Mouse (Mus musculus): ENCODE data around the gene Gla.

Gla gene

DNA sequence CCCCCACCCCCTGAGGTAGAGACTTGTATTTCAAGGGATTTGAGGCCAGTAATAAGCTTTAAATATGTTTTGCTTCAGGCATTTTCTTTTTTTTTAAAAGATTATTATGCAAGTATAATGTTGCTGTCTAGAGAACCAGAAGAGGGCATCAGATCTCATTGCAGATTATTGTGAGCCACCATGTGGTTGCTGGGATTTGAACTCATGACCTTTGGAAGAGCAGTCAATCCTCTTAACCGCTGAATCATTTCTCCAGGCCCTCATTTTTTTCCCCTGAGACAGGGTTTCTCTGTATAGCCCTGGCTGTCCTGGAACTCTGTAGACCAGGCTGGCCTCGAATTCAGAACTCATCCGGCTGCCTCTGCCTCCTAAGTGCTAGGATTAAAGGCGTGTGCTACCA lies 12.7 kb downstream of the Gla start:
- no peak for DNase-seq (ENCODE audit: low read depth)

DNA sequence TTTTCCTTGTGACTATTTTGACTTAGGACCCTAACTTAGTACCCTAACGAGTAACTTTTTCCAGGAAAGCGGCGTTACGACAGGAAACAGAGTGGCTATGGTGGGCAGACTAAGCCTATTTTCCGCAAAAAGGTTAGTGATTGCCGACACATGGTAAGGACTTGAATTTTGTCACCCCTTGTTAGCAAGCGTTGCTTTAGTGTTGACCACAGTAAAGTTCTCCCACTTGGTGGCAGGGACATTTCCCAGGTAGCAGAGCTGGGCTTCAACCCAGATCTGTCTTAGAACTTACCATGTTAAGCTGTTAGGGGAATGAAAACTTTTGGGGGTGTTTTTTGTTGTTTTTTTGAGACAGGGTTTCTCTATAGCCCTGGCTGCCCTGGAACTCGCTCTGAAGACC lies 14.5 kb downstream of the Gla start:
- DNase-seq (ENCODE audit: low read depth), result no peak

DNA sequence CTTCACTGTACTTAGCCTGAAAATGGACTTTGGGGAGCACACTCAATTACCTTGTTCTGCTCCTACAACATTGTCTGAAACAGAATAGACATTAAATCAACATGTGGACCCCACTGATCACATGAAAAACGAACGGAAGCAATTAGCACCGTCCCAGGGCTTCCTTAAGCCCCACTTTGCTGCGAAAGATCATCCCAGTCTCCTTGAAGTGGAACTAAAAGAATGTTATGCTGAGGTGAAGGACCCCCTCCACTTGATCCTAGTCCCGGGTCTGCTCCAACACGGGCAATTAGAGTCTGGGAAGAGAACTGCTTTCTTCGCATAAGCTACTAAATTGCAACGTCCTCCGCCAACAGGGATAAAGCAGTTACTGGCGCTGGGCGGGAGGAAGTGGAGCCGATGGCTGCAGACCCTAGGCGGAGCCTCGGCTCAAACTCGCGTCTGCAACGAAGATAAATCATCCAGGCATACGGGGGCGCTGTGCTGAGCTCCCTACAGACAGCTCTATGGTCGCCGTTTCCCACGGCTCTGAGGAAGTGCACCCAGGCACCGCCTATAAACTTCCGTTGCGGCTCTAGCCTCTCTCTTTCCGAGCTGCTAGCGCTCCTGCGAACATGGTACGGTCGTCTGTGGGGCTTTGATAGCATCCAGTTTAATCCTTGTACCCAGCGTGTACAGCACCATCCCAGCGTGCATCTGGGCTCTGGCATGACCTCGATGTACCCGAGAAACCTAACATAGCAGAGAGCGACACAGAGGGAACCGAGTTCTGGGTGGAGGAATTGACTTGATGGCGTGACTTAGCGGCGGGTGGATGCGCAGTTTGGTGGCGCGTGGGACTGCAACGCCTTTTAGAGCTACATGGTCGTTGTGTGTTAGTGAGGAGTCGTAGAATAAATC lies 15.6 kb downstream of the Gla start, which contains the start of gene Rpl36a:
Gene Rpl36a (plus strand): TSS at position 552 of the 900 bp plus-strand sequence.
- peak; percentile 95 for DNase-seq (ENCODE audit: low read depth)

DNA sequence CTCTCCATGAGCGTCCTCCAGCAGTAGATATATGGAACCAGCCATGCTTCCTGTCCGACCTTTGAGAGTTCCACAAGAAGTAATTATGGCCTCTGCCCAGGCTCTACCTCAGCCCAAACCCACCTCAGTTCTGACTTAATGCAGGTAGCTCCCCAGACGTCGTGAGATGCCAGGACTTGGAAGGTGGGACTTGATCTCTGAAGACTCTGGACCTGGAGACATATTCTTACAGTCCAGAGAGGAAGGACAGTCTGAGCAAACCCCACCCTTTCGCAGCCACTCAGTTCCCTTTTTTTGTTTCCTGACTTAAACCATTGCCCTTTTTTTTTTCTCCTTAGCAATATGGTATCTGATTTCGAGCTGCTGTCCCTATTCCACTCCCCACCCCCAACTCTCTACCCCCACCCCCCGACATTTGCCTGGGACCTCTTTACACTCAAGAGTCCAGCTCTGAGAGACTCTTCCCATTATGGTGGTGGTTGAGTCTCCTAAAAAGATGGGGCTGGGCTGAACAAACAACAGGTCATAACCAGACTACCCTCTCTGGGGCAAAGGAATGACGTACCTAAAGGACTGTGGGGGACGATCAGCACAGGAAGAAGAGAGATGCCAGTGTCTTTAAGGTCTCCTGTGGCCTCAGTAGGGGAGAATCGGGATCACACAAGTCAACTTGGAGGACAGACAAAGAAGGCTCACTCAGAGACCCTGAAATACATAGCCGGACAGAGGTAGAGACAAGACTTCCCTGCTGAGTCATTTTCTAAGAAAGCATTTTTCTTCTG lies 17.8 kb downstream of the Gla start, which contains the start of gene Btk:
Gene Btk (minus strand): TSS at position 683 of the 782 bp plus-strand sequence.
- peak; percentile 77 for DNase-seq (ENCODE audit: low read depth)

DNA sequence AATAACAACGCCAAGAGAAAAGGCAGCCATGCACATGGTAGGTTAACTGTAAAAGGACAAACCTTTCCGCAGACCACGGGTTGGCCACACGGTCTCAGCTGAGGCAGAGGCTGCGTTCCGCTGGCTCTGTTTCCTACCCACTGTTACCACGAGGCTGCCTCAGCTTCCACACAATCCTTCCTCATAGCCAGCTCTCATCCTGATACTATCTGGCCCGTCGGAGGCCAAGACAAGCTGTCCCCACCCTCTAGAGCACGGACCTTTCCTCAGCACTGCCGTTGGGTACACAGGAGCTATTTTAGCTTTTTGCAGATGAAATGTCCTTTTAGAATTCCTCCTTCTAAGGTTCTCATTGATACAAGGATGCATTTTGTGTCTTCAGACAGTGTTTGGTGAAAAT lies 18.7 kb downstream of the Gla start:
- DNase-seq (ENCODE audit: low read depth), result peak; percentile 44

DNA sequence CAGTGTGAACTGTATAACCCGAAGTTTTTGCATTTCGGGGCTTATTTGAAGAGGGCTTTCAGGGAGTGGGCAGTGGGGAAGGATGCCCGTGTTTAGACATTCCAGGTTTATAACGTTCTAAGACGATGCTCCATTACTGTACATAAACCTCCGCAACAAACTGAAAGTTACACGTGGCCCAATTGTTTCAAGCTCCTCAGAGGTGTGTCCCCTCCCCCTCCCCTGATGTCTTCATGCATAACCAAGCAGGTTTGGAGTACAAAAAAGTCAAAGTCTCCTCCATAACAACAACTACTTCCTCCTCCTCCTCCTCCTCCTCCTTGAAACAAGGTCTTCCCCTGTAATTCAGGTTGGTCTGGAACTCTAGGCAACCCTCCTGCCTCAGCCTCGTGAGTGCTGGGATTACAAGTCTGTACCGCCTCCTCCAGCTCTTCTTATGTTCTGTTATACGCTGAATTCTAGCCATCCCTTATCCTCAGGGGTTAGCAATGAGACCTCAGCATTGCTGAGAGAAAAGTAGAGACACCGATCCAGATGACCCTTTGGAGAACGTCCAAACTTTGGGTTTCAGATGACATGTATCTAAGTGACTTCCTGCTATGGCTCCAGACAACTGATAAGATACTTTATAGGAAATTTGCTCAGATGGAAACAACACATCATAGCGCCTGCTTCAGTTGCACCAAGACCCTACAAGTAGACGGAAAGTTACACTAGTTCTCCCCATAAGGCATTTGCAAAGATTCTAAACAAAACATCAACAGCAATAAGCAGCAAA lies 20.2 kb downstream of the Gla start:
- DNase-seq (ENCODE audit: low read depth), result peak; percentile 63

DNA sequence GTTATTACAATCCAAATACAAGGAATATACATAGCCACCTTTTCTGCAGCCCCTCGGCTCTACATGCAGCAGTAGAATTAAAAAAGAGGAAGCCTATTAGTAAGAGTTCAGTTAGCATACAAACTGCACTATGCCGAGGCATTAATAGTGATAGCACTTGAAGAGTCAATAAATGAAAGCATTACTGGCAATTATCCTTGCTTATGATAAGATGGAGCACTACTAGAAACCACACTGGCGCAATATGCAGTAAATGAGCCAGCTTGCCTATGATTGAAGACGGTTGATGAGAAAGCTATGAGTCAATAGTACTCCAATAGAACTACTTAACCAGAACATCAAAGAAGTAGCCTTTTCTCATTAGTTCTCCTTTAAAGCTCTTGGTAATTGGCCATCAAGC lies 23.0 kb downstream of the Gla start:
- DNase-seq (ENCODE audit: low read depth), result no peak

DNA sequence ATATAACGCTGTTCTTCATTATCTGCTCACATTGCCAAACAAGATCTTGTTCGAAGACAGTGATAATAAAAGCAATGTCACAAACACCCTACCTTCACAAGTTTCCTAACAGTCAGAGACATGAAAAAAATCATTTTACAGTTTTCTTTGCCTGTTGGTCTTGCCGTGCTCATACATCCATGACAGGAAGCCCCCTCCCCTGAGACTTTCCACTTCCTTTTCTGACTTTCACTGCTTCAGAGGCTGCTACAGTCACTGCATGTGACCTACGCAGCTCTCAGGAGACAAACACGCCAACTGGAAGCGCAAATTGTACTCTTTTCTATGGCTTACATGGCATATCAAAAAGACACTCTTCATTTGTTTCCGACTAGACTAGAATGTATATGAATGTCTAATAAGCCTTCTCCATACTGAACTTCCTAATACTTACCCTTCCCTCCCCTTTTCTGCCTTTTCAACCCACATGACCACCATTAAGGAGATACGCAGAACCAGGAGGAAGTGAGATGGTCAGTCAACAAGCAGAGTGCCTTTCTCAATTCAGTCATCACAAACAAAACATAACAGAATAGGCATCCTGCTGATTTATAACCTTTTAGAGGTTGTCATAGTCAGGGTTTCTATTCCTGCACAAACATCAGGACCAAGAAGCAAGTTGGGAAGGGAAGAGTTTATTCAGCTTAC lies 34.2 kb downstream of the Gla start:
- DNase-seq (ENCODE audit: low read depth), result no peak

DNA sequence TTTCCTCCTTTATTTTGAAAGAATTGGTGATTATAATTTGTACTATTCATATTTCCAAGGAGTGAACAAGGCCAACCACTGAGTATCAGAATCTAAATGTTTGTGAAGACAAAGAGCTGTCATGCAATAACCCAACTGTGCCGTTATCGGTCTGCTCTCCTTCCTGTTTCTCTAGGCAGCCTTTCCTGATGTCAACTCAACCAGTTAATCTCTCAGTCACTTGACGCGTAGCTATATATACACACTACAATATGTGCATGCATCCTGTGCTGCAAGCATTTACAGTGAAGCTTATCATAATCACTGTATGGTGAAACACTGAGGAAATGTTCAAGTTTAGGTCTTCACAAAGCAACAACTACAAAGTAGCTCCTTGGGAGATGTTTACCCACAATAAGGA lies 36.6 kb downstream of the Gla start:
- DNase-seq (ENCODE audit: low read depth), result peak; percentile 82

DNA sequence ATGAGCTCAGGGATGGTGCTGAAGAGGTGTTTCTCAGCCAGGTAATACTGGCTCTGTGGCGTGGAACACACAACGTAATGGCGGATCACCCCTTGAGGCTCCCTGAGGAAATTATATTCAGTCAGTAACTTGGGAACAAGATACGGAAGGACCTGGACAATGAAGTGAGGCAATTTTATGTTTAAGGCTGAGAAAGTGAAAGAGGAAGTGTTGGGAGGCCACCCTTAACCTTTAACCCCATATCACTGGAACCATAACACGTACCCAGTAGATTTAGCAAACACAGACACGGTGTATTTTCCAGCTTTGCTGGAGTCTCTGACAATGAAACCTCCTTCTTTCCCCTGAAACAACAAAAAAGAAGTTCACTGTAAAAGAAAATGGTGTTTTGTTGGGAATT lies 46.5 kb downstream of the Gla start:
- DNase-seq (ENCODE audit: low read depth), result no peak

DNA sequence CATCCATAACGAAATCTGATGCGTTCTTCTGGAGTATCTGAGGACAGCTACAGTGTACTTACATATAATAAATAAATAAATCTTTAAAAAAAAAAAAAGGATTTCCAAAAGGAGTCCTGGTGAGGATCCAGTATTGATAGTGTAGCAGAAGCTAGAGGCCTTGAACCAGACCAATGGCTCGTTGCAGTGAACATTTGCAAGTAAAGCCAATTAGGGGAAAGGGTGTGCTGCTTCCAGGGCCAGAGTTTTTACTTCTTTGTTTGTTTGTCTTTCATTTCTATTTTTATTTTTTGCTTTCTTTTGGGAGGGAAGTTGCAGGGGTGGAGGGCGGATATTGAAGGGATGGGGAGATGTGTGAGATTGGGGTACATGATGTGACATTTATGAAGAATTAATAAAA lies 47.6 kb downstream of the Gla start:
- DNase-seq (ENCODE audit: low read depth), result no peak

DNA sequence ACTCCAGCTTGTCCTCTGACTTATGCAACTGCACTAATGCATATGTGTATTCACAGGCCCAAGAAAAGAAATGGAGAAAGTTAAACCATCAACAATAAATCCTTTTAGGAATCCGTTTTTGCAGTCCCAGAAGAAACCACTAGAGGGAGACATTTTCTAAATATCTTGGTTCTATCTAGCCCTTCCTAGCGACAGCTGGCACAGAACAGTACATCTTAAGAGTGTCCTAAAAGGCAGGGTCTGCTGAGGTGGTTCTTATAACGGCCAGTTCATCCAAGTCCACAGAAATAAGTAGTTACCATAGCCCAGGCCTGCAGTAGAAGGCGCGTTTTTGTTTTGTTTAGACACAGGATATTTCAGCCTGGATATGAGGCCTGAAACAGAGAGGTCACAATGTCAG lies 50.0 kb downstream of the Gla start:
- DNase-seq (ENCODE audit: low read depth), result peak; percentile 67

DNA sequence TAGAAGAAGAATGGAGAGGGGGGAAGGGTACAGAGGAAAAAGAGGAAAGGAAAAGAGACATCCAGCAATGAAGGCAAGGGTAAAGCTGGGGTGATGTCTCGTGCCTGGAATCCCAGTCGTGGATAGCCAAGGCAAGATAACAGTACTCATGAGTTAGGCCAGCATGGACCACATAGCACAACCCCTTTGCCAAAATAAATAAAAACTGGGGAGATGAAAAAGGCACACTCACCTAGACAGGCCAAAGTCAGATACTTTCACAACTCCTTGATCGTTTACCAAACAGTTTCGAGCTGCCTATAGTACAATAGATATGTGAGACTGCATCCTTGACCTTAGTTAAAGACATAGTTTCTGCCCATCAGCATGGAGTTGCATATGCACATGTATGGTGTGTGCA lies 53.6 kb downstream of the Gla start:
- DNase-seq (ENCODE audit: low read depth), result no peak

DNA sequence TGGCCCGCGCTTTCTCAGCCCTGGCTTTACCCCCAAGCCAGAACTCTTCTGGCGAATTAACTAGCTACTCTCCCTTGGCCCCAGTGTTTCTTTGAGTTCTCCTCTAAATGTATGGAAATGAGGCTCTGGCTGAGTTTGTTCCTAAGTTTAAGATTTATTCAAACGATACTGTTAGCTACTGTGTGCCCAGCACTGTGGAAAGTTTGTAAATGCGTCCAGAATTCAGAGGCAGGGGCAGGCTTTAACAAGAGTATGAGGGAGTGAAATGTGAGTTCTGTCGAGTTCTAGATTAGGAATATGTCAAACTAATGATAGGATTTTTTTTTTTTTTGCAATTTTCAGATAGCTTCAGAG lies 59.0 kb downstream of the Gla start:
- DNase-seq (ENCODE audit: low read depth), result no peak

DNA sequence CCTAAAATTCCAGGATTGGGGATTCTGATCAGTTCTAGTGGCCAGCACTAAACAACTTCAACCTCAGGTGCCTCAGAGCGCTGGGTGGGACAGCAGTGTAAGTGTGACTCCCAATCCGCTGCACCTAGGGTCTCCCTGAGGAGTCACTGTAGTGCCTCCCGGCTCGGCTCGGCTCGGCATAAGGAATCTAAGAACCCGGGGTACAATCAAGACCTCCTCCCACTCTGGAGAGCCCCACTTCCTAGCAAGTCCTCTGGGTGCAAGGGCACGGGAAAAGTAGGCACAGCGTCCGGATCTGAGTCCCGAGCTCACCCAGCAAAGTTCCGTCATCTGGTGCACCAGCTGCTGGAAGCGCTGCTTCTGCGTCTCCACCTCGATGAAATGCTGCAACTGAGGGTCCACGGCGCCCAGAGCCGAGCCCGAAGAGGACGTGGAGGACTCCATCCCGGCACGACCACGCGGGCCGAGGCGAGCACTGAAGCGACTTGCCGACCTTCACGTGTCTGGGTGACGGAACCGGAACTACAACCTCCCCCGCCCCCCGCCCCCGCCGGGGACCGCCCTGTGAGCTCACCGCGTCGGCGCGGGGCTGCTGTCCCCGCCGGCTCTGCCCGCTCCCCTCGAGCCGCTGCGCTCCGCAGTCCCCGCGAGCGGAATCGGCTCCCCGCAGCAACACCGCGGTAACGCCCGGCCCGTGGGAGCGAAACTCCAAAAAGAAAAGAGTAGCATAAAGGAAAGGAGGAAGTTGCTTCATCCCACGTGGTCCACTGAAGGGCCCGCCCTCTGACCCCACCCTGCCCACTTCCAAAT lies 59.6 kb downstream of the Gla start, which contains the start of gene Timm8a1:
Gene Timm8a1 (minus strand): TSS at position 721 of the 810 bp plus-strand sequence.
- DNase-seq (ENCODE audit: low read depth), result peak; percentile 78

DNA sequence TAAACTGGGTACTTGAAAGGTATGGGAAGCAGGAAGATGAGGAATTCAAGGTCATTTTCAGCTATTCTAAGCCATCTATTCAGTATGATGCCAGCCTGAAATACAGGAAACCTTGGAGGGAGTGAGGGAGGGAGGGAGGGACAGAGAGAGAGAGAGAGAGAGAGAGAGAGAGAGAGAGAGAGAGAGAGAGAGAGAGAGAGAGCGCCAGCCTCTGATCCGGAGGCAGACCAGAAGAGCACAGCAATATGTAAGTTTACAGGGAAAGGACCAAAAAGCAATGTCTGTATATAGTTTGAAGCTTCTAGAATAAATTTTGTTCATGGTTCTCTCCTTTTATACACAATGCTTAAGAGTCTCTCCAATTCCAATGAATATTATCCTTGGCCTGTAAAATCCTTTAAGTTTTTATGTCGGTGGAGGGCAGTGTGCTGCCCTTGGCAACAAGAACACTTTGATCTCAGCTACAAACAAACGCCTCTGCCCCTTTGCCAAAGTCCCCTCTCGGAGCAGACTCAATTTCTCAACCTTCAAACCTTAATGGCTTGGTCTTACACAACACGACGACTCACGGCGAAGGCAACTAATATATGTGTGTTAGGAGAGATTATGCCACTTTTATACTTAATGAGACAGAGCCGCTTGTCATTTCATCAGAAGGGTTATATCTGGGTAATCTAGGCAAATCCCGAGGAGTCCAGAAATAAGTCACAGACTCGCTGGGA lies 60.4 kb downstream of the Gla start:
- peak; percentile 57 for DNase-seq (ENCODE audit: low read depth)

DNA sequence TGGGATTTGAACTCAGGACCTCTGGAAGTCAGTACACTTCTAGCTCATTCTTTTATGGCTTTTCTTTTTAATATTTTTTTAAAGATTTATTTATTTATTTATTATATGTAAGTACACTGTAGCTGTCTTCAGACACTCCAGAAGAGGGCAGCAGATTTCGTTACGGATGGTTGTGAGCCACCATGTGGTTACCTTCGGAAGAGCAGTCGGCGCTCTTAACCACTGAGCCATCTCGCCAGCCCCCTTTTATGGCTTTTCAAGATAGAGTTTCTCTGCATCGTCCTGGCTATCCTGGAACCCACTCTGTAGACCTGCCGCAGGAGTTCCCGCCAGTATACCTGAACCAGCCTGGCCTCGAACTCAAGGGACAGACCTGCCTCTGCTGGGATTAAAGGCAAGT lies 61.1 kb downstream of the Gla start:
- DNase-seq (ENCODE audit: low read depth), result peak; percentile 67

All from 416B (cell line).